Mouse (Mus musculus) neural tube, embryonic 13.5 days (tissue): ENCODE measurements at regions not wholly inside any gene's neighbourhood (a gene's known extent, or its start where the extent isn't known, plus 50 kb on each side); places are given as distances from the start of the nearest gene placed in this dataset.
"Not testable (repeated sequence)": the region's sequence is repeated elsewhere in the genome, so short reads cannot be mapped to it uniquely, and the experiment has no call there.

Experiments used
- ATAC-seq: fragments of 200-750 bp; cut with Nextera tagmentation; 2 replicates; pipeline ENCODE4 v1.8.0; 2017; ENCODE audit warnings: low read depth, mild to moderate bottlenecking, moderate TSS enrichment, moderate library complexity
- H3K27ac ChIP-seq: fragments of 300-500 bp; sonication (generic); replicated peaks from 2 replicates; pipeline ENCODE4 v1.5.1; 2015; ENCODE audit warnings: moderate library complexity, mild to moderate bottlenecking, inconsistent platforms
- H3K27me3 ChIP-seq: fragments of 300-500 bp; sonication (generic); 2 replicates; pipeline ENCODE4 v1.6.1; 2015; ENCODE audit warnings: mild to moderate bottlenecking, inconsistent platforms
- H3K36me3 ChIP-seq: fragments of 300-500 bp; sonication (generic); 2 replicates; pipeline ENCODE4 v1.6.1; 2015; ENCODE audit warnings: mild to moderate bottlenecking, inconsistent platforms
- H3K4me1 ChIP-seq: fragments of 300-500 bp; sonication (generic); replicated peaks from 2 replicates; pipeline ENCODE4 v1.6.1; 2015; ENCODE audit warnings: inconsistent platforms
- H3K4me2 ChIP-seq: fragments of 300-500 bp; sonication (generic); 2 replicates; pipeline ENCODE4 v1.6.1; 2015; ENCODE audit warnings: inconsistent platforms, mild to moderate bottlenecking, moderate library complexity
- H3K4me3 ChIP-seq: fragments of 300-500 bp; sonication (generic); 2 replicates; pipeline ENCODE4 v1.5.1; 2015; ENCODE audit warnings: mild to moderate bottlenecking, inconsistent platforms
- H3K9ac ChIP-seq: fragments of 300-500 bp; sonication (generic); 2 replicates; pipeline ENCODE4 v1.6.1; 2015; ENCODE audit warnings: moderate library complexity, mild to moderate bottlenecking, inconsistent platforms
- H3K9me3 ChIP-seq: fragments of 300-500 bp; sonication (generic); 2 replicates; pipeline ENCODE4 v1.6.1; 2016; ENCODE audit warnings: inconsistent platforms
- WGBS: fragments of 180-500 bp; shearing (Covaris S2); methylation state at CpG from one replicate; pipeline ENCODE4 v1.1.7; 2015; 5-methylcytosine and 5-hydroxymethylcytosine counted together

- Histone ChIP-seq H3K4me1 (no peaks in the 10 kb centered on the region), H3K9me3 (no peaks in the 10 kb centered on the region), H3K36me3 (no peaks in the 10 kb centered on the region), H3K9ac (no peak overlapping the region), H3K4me2 (no peak overlapping the region), H3K27ac (no peak overlapping the region), H3K27me3 (no peaks in the 10 kb centered on the region), H3K4me3 (no peak overlapping the region)
- ATAC-seq: no peak
- WGBS: 84% methylated on average over 3 of the region's 3 CpGs
These were observed 232.1 kb upstream of the Pex5l start for GRCm38 (mm10) chr3:33375161-33375560.

DNA sequence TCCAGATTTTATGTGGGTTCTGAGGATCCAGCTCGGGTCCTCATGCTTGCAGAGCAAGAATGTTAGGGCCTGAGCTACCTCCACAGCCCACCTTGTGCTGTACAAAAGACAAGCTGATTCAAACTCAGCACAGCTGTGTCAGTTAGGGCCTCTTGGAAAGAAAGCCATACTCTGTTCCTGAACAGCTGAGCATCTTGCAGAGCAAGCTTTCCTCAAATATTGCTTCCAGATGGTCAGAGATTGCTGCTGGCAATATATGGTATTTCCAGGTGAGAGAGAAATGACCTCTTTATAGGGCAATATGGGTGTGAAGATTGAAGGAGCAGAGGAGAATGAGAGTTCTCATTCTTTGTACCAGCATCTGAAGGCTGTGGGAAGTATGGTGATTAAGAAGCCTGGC, 229.8 kb upstream of the Pex5l start:
- Histone ChIP-seq H3K4me2 (no peak overlapping the region), H3K4me1 (no peaks in the 10 kb centered on the region), H3K4me3 (no peak overlapping the region), H3K27me3 (no peaks in the 10 kb centered on the region), H3K36me3 (no peaks in the 10 kb centered on the region), H3K27ac (no peak overlapping the region), H3K9ac (no peak overlapping the region), H3K9me3 (no peaks in the 10 kb centered on the region)
- 70% methylated on average over 1 of the region's 1 CpGs for WGBS
- ATAC-seq: no peak

GRCm38 (mm10) chr3:33363521-33363920, 220.5 kb upstream of the Pex5l start:
- no peaks in the 10 kb centered on the region for H3K4me1 ChIP-seq
- no peak overlapping the region for H3K4me3 ChIP-seq
- no peaks in the 10 kb centered on the region for H3K36me3 ChIP-seq
- no peaks in the 10 kb centered on the region for H3K9me3 ChIP-seq
- H3K27ac ChIP-seq: no peak overlapping the region
- H3K4me2 ChIP-seq: no peak overlapping the region
- WGBS: 93% methylated on average over 1 of the region's 1 CpGs
- ATAC-seq: no peak
- no peaks in the 10 kb centered on the region for H3K27me3 ChIP-seq
- H3K9ac ChIP-seq: no peak overlapping the region

DNA sequence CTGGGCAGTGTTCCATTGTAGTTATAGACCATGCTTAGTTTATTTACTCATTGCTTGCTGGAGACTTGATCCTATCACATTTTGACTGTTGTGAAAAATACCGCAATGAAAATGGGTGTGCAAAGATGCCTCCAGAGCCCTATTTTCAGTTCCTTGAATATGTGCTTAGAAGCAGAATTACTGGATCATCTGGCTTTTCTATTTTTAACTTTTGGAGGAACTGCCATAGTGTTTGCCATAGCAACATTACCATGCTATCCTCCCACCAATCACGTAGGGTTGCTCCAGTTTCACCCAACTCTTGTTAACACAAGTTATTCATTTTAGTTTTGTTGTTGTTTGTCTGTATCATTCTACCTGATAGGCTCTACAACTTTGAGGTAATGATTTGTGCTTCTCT, 217.0 kb upstream of the Pex5l start:
- no peak for ATAC-seq
- 91% methylated on average over 2 of the region's 2 CpGs for WGBS
- H3K27me3 ChIP-seq: no peaks in the 10 kb centered on the region
- H3K4me2 ChIP-seq: no peak overlapping the region
- H3K4me3 ChIP-seq: no peak overlapping the region
- H3K4me1 ChIP-seq: no peaks in the 10 kb centered on the region
- no peaks in the 10 kb centered on the region for H3K9me3 ChIP-seq
- no peak overlapping the region for H3K27ac ChIP-seq
- H3K9ac ChIP-seq: no peak overlapping the region
- H3K36me3 ChIP-seq: no peaks in the 10 kb centered on the region

GRCm38 (mm10) chr3:33353860-33354259, 210.8 kb upstream of the Pex5l start:
- Histone ChIP-seq H3K9ac (no peak overlapping the region), H3K27ac (no peak overlapping the region), H3K4me2 (no peak overlapping the region), H3K9me3 (no peaks in the 10 kb centered on the region), H3K4me1 (no peaks in the 10 kb centered on the region), H3K27me3 (no peaks in the 10 kb centered on the region), H3K36me3 (no peaks in the 10 kb centered on the region), H3K4me3 (no peak overlapping the region)
- 86% methylated on average over 2 of the region's 2 CpGs for WGBS
- ATAC-seq: no peak

DNA sequence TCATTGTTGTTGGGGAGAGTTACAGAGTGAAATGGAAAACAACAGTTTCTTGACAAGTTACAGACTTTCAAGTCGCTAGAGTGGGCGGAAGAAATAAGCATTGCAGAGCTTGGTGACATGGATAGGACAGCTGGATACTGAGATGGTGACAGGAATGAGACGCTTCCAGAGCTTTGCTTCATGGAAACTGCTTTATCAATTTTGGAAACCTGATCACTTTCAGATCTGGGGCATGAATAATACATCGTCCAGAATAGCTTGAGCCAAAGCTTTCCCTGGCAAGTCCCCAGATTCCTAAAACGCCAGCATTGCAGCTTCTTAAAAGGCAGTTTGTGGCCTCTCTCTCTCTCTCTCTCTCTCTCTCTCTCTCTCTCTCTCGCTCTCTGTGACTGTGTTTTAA, 207.9 kb upstream of the Pex5l start:
- H3K9ac ChIP-seq: no peak overlapping the region
- no peaks in the 10 kb centered on the region for H3K4me1 ChIP-seq
- no peaks in the 10 kb centered on the region for H3K9me3 ChIP-seq
- no peak overlapping the region for H3K4me3 ChIP-seq
- no peak for ATAC-seq
- no peaks in the 10 kb centered on the region for H3K36me3 ChIP-seq
- WGBS: 74% methylated on average over 6 of the region's 6 CpGs
- no peak overlapping the region for H3K4me2 ChIP-seq
- no peak overlapping the region for H3K27ac ChIP-seq
- no peaks in the 10 kb centered on the region for H3K27me3 ChIP-seq

- no peak overlapping the region for H3K4me3 ChIP-seq
- no peaks in the 10 kb centered on the region for H3K9me3 ChIP-seq
- H3K36me3 ChIP-seq: no peaks in the 10 kb centered on the region
- H3K9ac ChIP-seq: no peak overlapping the region
- no peaks in the 10 kb centered on the region for H3K27me3 ChIP-seq
- no peak overlapping the region for H3K27ac ChIP-seq
- H3K4me1 ChIP-seq: no peaks in the 10 kb centered on the region
- ATAC-seq: no peak
- WGBS: 96% methylated on average over 3 of the region's 3 CpGs
- no peak overlapping the region for H3K4me2 ChIP-seq
These were observed 191.0 kb upstream of the Pex5l start for GRCm38 (mm10) chr3:33334056-33334455.

GRCm38 (mm10) chr3:33317691-33318090, 174.6 kb upstream of the Pex5l start:
- H3K4me1 ChIP-seq, H3K36me3 ChIP-seq, H3K9ac ChIP-seq, H3K27me3 ChIP-seq, H3K9me3 ChIP-seq, H3K27ac ChIP-seq, H3K4me2 ChIP-seq, H3K4me3 ChIP-seq, ATAC-seq: not testable (repeated sequence)
- WGBS: 84% methylated on average over 1 of the region's 1 CpGs

- Histone ChIP-seq H3K9ac (no peak overlapping the region), H3K27ac (no peak overlapping the region), H3K4me1 (no peaks in the 10 kb centered on the region), H3K4me3 (no peak overlapping the region), H3K27me3 (no peaks in the 10 kb centered on the region), H3K4me2 (no peak overlapping the region), H3K9me3 (no peaks in the 10 kb centered on the region), H3K36me3 (no peaks in the 10 kb centered on the region)
- WGBS: 85% methylated on average over 3 of the region's 3 CpGs
- no peak for ATAC-seq
These were observed 169.3 kb upstream of the Pex5l start for GRCm38 (mm10) chr3:33312230-33312825.

DNA sequence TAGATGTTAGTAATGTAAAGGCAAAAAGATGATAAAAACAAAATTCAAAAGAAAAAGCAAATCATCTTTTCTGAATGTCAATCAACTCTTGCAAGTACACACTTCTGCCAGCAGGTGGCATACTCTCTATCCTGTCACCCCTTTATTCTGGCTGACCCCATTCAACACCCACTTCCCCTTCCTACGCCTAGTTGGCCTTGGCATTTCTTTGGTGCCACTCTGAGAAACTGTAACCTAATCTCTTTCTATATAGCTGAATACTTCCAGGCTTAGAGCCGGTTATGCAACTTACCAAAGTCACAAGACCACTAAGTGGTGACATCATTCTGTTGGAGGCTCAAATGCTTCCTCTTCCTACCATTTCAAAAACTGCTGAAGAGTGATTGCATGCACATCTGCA, 165.2 kb upstream of the Pex5l start:
- Histone ChIP-seq H3K36me3 (no peaks in the 10 kb centered on the region), H3K4me1 (no peaks in the 10 kb centered on the region), H3K27ac (no peak overlapping the region), H3K27me3 (no peaks in the 10 kb centered on the region), H3K4me3 (no peak overlapping the region), H3K9ac (no peak overlapping the region), H3K4me2 (no peak overlapping the region), H3K9me3 (no peaks in the 10 kb centered on the region)
- ATAC-seq: no peak
- 41% methylated on average over 2 of the region's 2 CpGs for WGBS

DNA sequence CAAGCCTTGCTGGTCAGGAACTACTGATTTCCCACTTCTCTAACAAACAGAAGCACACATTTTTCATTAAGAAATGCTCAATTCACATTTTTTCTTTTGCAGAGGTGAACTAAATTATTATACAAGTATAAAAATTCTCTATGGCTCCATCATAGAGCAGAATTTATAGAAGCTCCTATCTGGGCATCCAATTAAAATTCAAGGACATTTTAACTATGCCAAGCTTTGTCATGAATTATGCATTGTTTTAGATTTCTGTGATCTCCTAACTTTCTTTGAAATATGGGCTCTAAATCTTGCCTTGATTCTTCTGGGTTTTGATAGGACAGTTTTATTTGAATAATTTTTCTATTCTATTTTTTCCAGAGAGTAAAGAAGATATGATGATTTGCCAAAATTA, 163.1 kb upstream of the Pex5l start:
- no peak for ATAC-seq
- H3K36me3 ChIP-seq: no peaks in the 10 kb centered on the region
- H3K4me2 ChIP-seq: no peak overlapping the region
- no peak overlapping the region for H3K9ac ChIP-seq
- no peak overlapping the region for H3K27ac ChIP-seq
- H3K27me3 ChIP-seq: no peaks in the 10 kb centered on the region
- no peaks in the 10 kb centered on the region for H3K4me1 ChIP-seq
- no peaks in the 10 kb centered on the region for H3K9me3 ChIP-seq
- no peak overlapping the region for H3K4me3 ChIP-seq

GRCm38 (mm10) chr3:33305756-33306155, 162.7 kb upstream of the Pex5l start:
- Histone ChIP-seq H3K4me3 (no peak overlapping the region), H3K9me3 (no peaks in the 10 kb centered on the region), H3K4me2 (no peak overlapping the region), H3K9ac (no peak overlapping the region), H3K27me3 (no peaks in the 10 kb centered on the region), H3K4me1 (no peaks in the 10 kb centered on the region), H3K36me3 (no peaks in the 10 kb centered on the region), H3K27ac (no peak overlapping the region)
- no peak for ATAC-seq
- WGBS: 76% methylated on average over 2 of the region's 2 CpGs

GRCm38 (mm10) chr3:33262797-33263196, 119.8 kb upstream of the Pex5l start:
- no peak overlapping the region for H3K9ac ChIP-seq
- WGBS: 63% methylated on average over 2 of the region's 2 CpGs
- no peak overlapping the region for H3K4me2 ChIP-seq
- H3K4me3 ChIP-seq: no peak overlapping the region
- H3K27ac ChIP-seq: no peak overlapping the region
- ATAC-seq: no peak
- no peaks in the 10 kb centered on the region for H3K27me3 ChIP-seq
- no peaks in the 10 kb centered on the region for H3K9me3 ChIP-seq
- no peaks in the 10 kb centered on the region for H3K4me1 ChIP-seq
- no peaks in the 10 kb centered on the region for H3K36me3 ChIP-seq
